Comparison of ENCODE assay signal across 21 mouse cellular contexts in the genomic region with DNA sequence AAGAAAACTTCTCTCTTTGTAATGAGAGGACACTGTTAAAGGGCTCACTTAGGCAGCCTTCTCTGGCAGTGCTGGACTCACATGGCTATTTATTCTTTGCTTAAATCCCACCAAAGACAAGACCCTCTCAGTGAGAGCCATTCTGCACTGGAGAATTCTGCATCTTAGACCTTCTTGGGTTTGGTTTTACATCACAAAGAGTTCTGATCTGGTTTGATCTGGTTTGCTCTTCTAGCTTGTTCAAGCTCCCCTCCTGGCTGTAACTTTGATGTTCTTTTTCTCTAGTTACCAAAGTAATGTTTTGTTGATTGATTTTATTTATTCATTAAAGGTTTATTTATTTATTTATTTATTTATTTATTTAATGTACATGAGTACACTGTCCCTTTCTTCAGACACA.
"Had no signal": no experiment of that assay in that cellular context is flagged by ENCODE, and none has a peak within 500 bp of the region (broad histone marks: within the 10 kb centered on the region; RNA-seq: fewer than 3 reads in every experiment).

No protein-coding gene starts in this region.

- H3K36me3 ChIP-seq: heart, embryonic 10.5 days; heart, embryonic 12.5 days; hindbrain, embryonic 10.5 days; hindbrain, embryonic 12.5 days; hindbrain, embryonic 15.5 days; limb, embryonic 10.5 days; limb, embryonic 12.5 days; liver, embryonic 13.5 days had no signal

- H3K4me3 ChIP-seq: heart, embryonic 10.5 days; heart, embryonic 12.5 days; hindbrain, embryonic 10.5 days; hindbrain, embryonic 12.5 days; hindbrain, embryonic 15.5 days; layer of hippocampus, adult 2 months; left cerebral cortex, adult 2 months; limb, embryonic 10.5 days; limb, embryonic 12.5 days; liver, embryonic 13.5 days had no signal

- ATAC-seq: hindbrain, postnatal 0 days; intestine, embryonic 16.5 days had no signal

- H3K4me2 ChIP-seq: heart, embryonic 12.5 days; hindbrain, embryonic 12.5 days; hindbrain, embryonic 15.5 days; limb, embryonic 12.5 days; liver, embryonic 11.5 days; liver, embryonic 13.5 days had no signal

- H3K9me3 ChIP-seq: heart, embryonic 10.5 days; heart, embryonic 12.5 days; hindbrain, embryonic 10.5 days; hindbrain, embryonic 12.5 days; hindbrain, embryonic 15.5 days; limb, embryonic 12.5 days; liver, embryonic 13.5 days had no signal

- DNase-seq: heart, postnatal 10 days; heart, postnatal 4 days; kidney, adult 18-20 months; kidney, adult 8-10 months; kidney, postnatal 10 days; kidney, postnatal 25 days; kidney, postnatal 4 days; liver; liver, embryonic 13.5 days had no signal

- H3K9ac ChIP-seq: heart, embryonic 12.5 days; hindbrain, embryonic 12.5 days; hindbrain, embryonic 15.5 days; limb, embryonic 12.5 days; liver, embryonic 13.5 days had no signal

- H3K4me1 ChIP-seq: hindbrain, embryonic 10.5 days; hindbrain, embryonic 12.5 days; hindbrain, embryonic 15.5 days; liver, embryonic 13.5 days had no signal

- H3K27me3 ChIP-seq: heart, embryonic 12.5 days; hindbrain, embryonic 12.5 days; hindbrain, embryonic 15.5 days; limb, embryonic 12.5 days; liver, embryonic 13.5 days had no signal

- H3K27ac ChIP-seq: heart, embryonic 10.5 days; hindbrain, embryonic 10.5 days; hindbrain, embryonic 12.5 days; hindbrain, embryonic 15.5 days; hindbrain, postnatal 0 days; layer of hippocampus, adult 2 months; left cerebral cortex, adult 2 months; limb, embryonic 10.5 days; limb, embryonic 12.5 days; liver, embryonic 13.5 days had no signal
